Mouse (Mus musculus) induced T-regulatory cell, adult 2 months (primary cell): ENCODE data around the gene Asic2.

Experiments
- DNase-seq: peaks from one replicate; pipeline ENCODE4 v3.0.0-alpha.2; 2012; ENCODE audit warnings: low read depth

The Asic2 gene

DNA sequence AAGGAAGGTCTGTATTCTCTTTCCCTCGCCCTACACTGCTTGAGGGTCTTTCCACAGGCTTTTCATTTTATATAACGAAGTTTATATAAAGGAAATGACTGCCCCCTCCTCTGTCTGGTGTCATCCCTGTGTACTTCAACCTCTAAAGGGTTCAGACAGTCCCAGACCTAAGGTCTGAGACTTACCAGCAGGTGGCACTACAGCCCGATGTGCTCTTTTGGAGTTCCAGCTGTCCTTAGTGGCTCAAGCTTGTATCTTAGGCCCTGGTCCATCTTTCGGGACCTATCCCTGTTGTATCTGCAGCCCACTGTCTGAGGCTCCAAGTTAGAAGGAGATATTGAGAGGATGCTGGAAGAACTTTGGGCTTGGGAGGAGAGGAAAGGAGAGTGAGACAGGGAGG, 1061.8 kb downstream of the Asic2 start:
- peak; percentile 40 for DNase-seq

DNA sequence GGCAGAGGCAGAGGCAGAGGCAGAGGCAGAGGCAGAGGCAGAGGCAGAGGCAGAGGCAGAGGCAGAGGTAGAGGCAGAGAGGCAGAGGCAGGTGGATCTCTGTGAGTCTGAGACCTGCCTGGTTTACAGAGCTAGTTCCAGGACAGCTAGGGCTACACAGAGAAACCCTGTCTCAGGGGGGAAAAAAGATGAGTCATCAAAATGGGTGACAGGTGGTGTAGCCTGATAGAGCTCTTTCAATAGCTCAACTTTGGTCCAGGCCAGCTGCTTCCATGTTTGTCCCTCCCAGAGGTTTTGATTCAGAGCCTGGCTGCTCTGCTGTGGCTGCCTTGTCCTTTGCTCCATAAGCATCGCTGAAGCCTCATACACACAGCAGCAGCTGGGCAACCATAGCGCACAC, 1063.7 kb downstream of the Asic2 start:
- DNase-seq = no peak

DNA sequence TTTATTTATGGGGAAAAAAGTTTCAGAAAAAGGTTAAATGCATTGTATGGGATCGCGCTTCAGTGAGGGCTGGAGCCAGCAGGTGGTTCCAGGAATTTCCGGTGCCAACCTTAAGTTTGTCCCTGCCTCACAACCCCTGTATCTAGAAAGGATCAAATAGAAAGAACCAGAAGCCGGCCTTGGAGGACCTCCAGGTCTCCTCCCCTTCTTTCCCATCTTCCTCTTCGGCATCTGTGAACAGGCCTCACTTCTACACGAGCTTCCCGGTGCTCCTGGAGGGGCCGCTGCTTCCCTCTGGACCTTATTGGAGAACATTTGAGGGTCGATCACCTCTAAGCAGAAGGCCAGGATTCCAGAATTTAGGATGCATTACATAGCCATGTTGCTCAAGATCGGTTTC, 1064.8 kb downstream of the Asic2 start:
- DNase-seq = no peak

DNA sequence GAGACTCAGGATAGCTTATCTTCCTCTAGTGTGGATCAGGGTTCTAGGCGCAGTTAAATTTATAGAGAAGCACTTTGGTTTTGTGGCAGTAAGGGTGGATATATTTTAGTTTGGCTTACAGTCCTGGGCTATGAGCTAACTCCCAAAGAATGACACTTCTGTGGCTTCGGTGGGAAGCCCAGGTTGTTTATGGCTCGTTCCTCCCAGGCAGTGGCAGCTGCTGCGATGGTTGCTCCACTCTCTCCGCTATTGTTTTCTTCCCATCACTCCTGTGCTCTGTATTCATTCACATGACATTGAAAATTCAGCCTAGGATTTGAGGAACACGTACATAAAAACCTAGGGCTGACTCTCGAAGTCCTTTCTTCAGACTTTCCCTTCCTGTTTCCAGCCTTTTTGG, 1065.6 kb downstream of the Asic2 start:
- no peak for DNase-seq

DNA sequence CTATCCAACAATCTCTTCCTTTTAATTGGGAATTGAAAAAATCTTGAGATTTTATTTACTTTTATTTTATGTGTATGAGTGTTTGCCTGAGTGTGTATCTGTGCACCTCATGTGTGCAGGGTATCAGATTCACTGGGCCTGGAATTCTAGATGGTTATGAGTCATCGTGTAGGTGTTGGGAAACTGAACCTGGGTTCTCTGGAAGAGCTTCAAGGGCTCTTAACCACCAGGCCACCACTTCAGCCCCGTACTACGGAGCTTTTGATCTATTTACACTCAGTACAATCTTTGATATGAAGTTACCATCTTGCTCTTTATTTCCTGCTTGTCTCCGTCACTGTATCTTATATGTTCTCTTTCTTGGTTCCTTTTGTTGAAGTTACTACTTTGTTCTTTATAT, 1067.7 kb downstream of the Asic2 start:
- no peak for DNase-seq

- no peak for DNase-seq
These were observed 1072.4 kb downstream of the Asic2 start for GRCm38 (mm10) chr11:80895853-80896252.

- DNase-seq = no peak
These were observed 1078.8 kb downstream of the Asic2 start for GRCm38 (mm10) chr11:80889336-80890063.

- DNase-seq = no peak
These were observed 1081.2 kb downstream of the Asic2 start for GRCm38 (mm10) chr11:80887021-80887420.

DNA sequence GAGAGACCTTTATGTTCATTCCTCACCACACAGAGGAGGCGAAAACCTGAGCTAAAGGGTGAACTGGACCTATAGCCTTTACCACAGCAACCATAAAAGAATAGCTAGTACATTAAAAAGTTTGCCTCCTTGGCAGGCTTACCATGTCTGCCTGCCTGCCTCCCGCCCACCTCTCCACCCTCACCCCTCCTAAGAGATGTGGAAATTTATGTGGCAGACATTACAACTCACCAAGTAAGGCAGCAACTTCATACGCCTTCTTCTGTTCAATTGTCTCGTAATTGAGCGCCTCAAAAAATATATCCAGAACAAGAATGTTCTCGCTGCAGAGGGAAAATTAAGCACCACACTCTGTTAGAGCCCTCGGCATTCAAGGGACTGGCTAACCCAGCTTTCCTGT, 1081.9 kb downstream of the Asic2 start:
- DNase-seq = no peak

GRCm38 (mm10) chr11:80884521-80885231, 1083.6 kb downstream of the Asic2 start:
- DNase-seq = no peak

- no peak for DNase-seq
These were observed 1085.9 kb downstream of the Asic2 start for GRCm38 (mm10) chr11:80882229-80882810.

DNA sequence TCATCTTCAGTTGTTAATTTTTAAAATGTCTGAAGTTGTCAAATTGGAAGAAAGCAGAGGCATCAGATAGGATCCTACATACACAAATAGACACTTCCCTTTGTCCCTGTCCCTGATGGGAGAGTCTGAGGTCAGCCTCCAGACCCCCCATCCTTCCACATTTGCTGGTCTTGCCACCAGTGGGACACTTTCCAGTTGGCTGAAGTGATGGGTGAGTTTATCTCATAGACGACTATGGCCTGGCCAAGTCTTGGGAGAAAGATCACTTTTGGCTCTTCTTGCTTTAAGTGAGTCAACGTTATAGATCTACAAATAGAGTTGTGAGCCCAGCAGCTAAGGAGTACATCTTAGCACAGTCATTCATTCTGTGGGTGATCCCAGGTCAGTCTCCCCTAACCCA, 1090.2 kb downstream of the Asic2 start:
- no peak for DNase-seq

GRCm38 (mm10) chr11:80877131-80877651, 1091.1 kb downstream of the Asic2 start:
- DNase-seq = no peak

DNA sequence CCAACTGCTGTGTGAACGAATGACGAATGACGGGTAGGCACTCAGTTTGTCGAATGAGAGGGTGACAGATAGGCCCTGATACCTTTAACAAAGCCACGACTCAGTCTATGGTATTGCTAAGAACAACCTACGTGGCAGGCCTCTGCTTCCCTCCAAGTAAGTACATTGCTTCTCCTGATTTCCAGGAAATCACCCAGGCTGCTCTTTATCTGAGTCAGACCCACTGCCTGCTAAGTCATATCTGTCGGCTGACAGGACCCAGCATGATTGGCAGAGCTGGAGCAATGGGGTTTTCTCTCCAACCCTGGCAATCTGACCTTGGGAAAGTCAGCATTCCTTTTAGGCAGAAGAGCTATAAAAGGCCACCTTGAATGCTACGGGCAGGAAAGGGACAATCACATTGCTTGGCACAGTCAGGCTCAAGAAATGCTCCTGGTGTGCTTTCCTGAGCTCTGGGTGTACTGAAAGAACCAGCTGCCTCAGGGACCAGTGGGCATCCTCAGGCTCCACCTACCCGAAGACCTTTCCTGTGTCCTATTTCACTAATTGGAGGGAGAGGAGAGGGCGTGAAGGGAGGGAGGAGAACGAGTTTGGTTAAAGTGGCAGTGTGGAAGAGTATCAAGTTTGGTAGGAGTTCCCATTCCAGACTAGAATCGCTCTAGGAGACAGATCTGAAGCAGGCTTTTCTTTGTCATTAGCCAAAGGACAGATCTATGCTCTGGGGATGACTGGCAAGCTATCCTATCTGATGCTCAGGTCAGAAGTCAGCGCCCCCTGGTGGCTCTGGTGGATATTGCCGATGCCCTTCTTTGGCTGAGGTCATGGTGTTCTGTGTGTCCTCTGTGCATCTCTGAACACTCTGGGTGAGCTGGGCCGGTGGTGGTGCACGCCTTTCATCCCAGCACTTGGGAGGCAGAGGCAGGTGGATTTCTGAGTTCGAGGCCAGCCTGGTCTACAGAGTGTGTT, 1095.5 kb downstream of the Asic2 start:
- DNase-seq = peak; percentile 70

- no peak for DNase-seq
These were observed 1100.2 kb downstream of the Asic2 start for GRCm38 (mm10) chr11:80868039-80868438.

GRCm38 (mm10) chr11:80862941-80863340, 1105.3 kb downstream of the Asic2 start:
- no peak for DNase-seq

DNA sequence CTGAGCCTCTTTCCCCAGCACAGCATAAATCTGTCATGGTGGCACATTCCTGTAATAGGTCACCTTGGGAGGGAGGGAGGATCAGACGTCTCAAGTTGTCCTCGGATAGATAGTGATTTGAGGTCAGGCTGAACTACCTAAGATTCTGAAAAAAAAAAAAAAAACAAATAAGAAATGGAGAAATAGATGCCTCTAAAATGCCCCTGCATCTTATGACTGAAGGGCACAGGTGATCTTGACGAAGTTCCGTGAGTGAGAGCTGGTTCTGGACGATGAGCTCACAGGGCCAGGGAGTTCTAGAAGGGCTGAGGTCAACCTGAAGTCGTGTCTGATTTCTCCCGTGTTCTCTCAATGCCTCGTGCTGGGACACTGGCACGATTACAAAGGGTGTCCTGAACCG, 1110.2 kb downstream of the Asic2 start, which contains the start of gene Spaca3:
Spaca3 (plus strand) TSS at position 301 of the 400 bp plus-strand sequence.
- DNase-seq = no peak

DNA sequence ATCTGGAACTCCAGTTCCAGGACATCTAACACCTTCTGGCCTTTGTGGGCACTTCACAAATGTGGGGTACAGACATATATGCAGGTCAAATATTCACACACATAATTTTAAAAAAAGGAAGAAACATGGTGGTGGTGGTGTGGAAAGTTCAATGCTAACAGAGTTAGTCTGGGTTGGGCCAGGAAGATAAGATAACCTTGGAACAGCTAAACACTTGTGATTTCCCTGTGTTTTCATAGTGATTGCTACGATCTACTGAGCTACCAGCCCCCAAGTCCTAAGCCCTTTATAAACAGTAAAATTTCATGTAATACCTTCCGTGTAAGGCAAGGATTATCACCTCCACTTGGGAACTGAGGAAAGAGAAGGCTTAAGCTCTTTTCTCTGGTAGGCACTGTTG, 1111.4 kb downstream of the Asic2 start:
- no peak for DNase-seq

- DNase-seq = no peak
These were observed 1113.3 kb downstream of the Asic2 start for GRCm38 (mm10) chr11:80854908-80855307.

GRCm38 (mm10) chr11:80854430-80854829, 1113.8 kb downstream of the Asic2 start:
- no peak for DNase-seq

GRCm38 (mm10) chr11:80853014-80853413, 1115.2 kb downstream of the Asic2 start:
- no peak for DNase-seq

- peak; percentile 28 for DNase-seq
These were observed 1116.4 kb downstream of the Asic2 start for GRCm38 (mm10) chr11:80851859-80852258.
